Mouse (Mus musculus) liver, postnatal 0 days (tissue): Measurements from ENCODE around the gene Fosb.

Experiments used
- CTCF ChIP-seq: sonication (generic); IDR thresholded peaks from 2 replicates; pipeline ENCODE4 v1.5.1; 2016; ENCODE audit warnings: antibody characterized with exemption, low read depth
- EP300 ChIP-seq: IDR thresholded peaks from 2 replicates; pipeline ENCODE4 v1.6.1; 2016; ENCODE audit warnings: antibody characterized with exemption, low read depth, mild to moderate bottlenecking

GRCm38 (mm10) chr7:19319458-19319857 is 9.6 kb upstream of the Fosb start:
- TF ChIP-seq CTCF: no peak
- TF ChIP-seq EP300: no peak
